Mouse (Mus musculus) B cell, adult 67 days (primary cell): ENCODE data around the gene Cttnbp2. TPM values are rescaled to one million over a fixed set of nuclear protein-coding genes. Genes with fewer than 3 reads are reported as not detected.

Experiments used
- total RNA-seq, 2 experiments: library from RNA; stranded (reverse); gene quantifications; 4 replicates each; pipeline ENCODE4 v1.2.4; 2023

Cttnbp2 gene
- not detected for total RNA-seq

GRCm38 (mm10) chr6:18514480-18515352 is at the start of gene Cttnbp2:
Cttnbp2 (minus strand) TSS chr6:18514843.

